Mouse (Mus musculus): ENCODE measurements around the gene Zfp593. TPM values are rescaled to one million over a fixed set of nuclear protein-coding genes. Genes with fewer than 3 reads are reported as not detected.

Gene Zfp593
- total RNA-seq, 2 experiments from 2014 or later, result 3.7 to 4.0 TPM

DNA sequence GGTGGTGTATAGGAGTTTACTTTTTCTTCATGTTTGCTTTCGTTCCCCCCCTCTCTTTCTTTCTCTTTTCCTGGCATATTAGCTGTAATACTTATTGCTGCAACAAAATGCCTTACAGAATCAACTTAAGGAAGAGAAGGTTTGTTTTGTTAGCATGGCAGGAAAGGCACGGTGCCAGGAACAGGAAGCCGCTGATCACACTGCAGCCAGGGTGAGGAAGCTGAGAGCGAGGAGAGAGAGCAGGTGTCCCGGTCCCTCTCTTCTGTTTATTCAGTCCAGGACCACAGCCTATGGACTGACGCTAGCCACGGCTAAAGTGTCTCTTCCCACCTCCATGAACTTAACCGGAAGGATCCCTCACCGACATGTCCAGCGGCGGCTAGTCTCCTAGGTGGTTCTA is 13.0 kb upstream of the Zfp593 start:
- no peak for DNase-seq
- intact Hi-C loops (cut with DNase I), result no loop called here

DNA sequence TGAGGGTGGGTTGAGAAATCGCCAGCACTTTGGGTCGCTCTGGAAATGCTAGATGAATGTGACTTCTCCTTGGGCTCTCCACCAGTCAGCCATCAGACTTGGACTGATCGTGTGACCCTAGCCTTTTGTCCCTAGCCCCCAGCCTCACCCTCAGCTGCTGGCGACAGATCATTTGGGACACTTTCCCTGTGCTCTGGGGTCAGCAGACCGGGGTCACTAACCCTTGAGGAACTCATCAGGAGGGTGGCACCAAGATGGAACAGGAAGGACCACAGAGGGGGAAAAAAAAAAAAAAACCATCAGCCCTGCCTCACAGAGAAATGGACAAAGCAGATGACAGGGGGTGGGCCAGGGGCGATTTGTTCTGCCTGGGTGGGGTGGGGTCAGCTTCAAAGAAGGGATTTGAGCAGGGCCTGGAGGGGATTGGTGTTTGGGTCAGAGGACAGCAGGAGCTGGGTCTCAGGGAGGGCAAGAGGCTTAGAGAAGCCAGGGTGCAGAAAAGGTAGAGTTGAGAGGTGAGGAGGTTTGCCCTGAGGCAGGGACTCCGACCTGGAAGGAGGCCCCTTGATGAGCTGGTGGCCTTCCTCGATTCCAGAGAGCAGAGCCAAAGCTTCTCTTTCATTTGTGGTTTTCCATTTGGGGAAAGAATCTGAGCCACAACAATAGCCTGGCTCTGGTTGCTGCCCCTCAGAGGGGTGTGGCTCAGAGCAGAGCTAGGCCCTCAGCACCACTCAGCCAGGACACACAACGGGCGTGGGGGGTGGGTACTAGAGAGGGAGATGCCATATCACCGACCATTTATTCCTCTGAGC is 12.0 kb upstream of the Zfp593 start:
- DNase-seq, result no peak
- intact Hi-C loops (cut with DNase I), result no loop called here

DNA sequence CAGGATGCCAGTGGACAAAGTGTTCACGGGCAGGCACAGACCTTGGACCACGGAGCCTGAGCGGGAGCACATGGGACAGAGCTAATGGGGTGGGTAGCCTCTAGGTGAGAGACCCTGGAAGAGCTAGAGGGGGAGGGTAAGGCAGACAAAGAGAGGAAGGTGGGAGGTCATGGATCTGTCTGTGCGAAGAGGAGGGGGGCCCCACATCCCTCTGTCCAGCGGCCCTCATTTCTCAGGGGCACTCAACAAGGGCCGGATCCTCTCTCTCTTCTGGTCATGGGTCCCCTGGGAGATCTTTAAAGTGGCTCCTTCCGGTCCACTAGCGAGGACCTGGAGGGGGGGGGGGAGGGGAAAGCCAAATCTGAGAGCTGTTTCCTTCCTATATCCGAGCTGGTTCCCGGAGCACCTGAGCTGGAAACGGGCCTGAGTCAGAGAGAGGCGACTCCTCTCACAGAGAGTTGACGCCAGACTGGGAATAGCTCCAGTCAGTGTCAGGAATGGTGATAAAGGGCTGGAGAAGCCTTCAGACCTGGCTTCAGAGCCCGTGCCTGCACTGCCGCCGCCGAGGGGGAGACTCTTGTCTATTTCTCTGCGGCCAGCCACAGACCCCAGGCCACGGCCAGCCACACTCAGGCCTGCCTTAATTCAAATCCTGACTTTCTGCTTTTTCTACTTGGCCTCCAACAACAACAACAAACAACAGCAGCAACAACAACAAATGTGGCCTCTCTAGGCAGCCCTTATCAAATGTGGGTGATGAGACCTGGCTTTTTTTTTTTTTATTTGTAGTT is 11.2 kb upstream of the Zfp593 start:
- intact Hi-C loops (cut with DNase I), result no loop called here
- DNase-seq, result peak in 1 of 2 experiments; percentile 61

DNA sequence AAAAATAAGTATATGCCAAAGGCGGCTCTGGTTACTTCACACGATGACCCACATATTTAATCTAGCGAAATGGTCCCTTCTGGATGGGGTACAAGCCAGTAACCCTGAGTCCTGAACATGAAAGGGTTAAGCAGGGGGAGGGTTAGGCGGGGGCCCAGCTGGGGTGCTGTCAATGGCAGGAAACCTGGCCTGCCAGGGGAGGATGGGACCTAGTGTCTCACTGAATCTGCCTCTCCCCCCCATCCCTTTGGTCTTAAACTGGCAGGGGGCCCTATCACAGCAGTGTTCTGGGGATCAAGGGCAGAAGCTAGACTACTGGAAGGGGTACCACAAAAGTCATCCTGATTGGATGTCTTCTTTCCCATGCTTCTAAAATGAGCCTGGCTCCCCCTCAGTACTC is 10.5 kb upstream of the Zfp593 start:
- DNase-seq, result no peak

DNA sequence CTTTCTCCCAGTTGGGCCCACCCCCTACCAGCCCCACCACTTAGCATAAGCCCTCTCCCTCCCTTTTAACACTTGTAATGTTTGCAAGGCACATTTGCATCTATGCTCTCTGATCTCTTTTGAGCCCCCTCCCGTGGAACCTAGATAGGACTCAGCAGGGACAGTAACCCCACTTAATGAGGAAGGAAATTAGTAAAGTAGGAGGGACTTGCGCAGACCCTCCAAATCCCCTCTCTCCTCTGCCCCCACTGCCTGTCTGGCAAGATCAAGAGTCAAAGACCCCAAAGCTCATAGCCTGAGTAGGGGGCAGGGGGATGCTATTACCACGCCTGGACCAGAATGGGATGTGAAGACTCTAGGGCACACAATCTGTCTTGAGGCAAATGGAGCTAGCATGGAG is 9.4 kb upstream of the Zfp593 start:
- no peak for DNase-seq
- intact Hi-C loops (cut with DNase I), result no loop called here

More for the DNA sequence above, 10.5 kb upstream of the Zfp593 start:
- intact Hi-C loops (cut with DNase I), result no loop called here

DNA sequence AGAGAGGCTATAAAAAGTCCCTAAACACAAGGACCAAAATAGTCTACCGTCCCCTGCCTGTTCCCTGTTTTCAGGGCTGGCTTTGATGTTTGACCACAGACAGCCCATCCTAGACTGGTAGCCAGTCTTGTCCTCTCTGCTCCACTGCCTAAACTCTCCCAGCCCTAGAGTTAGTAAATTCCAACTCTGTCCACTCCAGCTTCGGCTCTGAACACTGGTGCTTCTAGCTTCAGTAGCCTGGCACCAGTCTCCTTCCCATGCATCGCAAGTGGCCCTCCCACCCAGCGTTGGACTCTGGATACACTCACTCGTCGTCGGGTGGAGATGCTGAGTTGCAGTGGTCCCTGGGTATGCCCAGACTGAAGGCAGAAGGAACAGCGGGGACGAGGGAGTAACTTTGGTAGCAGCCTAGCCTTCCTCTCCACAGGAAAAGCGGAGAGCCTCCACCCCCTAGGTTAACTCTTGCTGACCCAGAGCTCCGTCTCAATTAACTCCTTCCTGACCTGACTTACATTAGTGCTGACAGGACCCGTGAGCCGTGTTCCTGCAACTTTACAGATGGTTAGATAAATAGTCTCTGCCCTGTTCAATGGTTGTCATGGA is 8.4 kb upstream of the Zfp593 start, which contains the start of gene Grrp1:
TSS of gene Grrp1 (minus strand) at position 385 of the 603 bp plus-strand sequence.
- DNase-seq, result peak in 1 of 2 experiments; percentile 56
- intact Hi-C loops (cut with DNase I), result no loop called here

DNA sequence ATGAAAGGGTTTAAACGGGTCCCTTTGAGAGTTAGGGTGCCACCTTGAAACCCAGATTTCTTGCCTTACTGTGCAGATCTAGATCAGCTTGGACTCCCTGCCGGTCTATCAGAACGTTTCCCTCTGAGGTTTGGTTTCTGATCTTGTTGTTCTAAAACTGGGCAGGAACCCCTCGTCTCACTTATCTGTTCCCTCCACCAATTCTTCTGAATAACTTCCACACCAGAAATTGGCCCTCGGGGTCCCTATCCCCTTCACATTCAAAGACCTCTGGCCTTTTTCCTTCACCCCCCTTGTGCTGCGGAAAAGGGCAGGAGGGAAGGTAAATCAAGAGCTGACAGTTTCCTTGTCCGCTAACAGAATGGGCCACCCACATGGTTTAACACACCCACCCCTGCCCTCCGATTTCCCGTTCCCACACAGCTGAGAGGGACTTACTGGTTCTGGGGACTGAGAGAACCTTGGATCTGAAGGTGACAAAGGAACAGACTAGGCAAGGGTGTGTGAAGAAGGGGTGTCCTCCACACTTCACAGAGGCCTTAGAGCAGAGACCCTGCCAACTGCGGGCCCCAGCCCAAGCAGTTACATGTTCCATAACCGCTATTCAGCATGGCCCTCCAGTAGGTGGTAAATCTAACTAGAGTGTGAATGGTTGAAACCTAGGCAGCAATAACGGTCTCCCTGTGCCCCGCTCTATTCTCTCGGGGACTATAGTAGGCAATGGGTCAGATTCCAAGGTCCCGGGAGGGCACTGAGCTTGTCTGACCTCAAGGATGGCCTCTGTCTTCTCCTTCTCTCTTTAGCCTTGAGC is 7.7 kb upstream of the Zfp593 start:
- intact Hi-C loops (cut with DNase I), result no loop called here
- DNase-seq, result no peak

DNA sequence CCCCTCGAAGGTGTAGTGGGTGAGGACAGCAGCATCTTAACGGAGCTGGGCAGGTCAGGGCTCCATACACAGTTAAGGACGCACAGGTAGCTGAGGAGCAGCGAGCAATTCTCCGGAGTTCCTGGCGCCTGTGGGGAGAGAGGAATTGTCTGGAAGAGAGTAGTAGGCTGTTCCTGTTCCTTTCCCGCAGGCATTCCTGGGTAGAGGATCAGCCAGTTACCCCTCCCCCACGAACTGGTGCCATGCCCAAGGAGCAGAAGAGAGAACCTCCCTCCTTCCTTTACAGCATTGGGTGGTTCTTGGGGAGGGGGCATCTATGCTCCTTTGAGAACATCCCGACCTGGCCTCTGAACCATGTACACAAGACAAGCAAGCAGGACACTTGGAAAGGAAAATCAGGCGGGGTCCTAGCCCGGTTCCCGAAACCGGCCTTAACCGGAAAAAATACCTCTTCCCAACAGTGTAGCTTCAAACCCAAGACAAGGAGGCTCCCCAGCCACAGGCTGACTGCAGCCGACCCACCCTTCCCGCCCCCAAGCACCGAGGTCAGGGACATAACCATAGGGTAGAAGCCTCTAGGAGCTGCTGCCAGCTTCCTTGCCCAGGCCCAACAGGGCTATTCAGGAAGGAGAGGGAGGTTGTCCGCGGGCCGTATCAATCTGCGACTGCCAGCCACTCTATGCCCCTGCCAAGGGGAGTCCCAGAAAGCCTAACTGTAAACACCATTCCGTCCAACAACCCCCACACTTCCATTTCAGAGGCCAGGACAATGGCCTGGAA is 6.9 kb upstream of the Zfp593 start:
- no peak for DNase-seq
- intact Hi-C loops (cut with DNase I), result no loop called here

DNA sequence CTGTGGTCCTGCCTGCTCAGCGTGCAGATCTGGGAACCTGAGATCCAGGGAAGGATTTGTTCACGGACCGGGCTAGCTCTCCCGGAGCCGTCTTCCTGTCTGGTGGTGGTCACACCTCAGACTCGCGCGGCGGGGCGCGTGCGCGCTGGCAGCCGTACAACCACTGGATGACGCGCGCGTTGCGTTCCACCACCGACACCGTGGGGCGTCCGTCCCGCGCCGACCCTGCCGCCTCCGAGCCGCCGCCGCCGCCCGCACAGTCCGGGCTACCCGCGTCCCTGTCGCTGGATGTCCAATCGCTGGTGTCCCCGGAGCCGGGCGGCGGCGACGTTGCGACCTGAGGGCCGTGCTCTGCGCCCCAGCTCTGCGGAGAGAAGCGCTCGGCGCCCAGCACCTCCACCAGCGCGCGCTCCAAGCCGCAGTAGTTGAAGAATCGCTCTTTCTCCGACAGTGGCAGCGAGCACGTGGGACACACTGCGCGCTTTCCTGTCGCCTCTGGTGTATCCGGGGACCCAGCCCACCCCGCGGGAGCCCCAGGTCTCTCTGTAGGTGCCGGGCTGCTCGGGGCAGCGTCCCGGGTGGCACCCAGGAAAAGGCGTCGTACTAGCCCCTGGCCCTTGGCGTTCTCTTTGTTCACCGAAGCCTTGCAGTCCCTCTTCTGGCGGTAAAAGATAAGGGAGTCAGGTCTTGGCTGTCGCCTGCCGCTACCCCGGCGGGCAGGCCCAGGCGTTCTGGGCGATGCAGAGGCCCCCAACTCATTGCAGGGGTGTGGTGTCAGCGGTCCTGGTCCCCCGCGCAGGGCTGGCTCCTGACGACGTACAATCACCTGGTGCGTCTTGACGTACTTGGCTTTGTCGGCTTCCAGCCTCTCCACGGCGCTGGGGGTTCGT is 6.1 kb upstream of the Zfp593 start:
- peak in 1 of 2 experiments; percentile 55 for DNase-seq
- intact Hi-C loops (cut with DNase I), result no loop called here

DNA sequence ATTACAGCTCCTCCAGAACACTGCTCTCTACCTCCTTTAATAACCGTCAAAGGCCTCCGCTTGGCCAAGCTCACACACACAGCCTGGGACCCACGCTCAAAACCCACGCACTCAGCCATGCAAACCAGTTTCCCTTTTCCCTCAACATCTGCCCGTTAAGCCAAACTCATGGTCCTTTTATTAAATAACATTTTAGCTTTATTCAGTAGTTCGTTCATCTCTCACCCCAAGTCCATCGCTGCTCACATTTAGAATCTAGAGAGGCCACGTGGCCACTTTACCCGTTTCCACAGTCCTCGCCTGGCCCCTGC is 5.5 kb upstream of the Zfp593 start:
- intact Hi-C loops (cut with DNase I), result no loop called here
- no peak for DNase-seq

DNA sequence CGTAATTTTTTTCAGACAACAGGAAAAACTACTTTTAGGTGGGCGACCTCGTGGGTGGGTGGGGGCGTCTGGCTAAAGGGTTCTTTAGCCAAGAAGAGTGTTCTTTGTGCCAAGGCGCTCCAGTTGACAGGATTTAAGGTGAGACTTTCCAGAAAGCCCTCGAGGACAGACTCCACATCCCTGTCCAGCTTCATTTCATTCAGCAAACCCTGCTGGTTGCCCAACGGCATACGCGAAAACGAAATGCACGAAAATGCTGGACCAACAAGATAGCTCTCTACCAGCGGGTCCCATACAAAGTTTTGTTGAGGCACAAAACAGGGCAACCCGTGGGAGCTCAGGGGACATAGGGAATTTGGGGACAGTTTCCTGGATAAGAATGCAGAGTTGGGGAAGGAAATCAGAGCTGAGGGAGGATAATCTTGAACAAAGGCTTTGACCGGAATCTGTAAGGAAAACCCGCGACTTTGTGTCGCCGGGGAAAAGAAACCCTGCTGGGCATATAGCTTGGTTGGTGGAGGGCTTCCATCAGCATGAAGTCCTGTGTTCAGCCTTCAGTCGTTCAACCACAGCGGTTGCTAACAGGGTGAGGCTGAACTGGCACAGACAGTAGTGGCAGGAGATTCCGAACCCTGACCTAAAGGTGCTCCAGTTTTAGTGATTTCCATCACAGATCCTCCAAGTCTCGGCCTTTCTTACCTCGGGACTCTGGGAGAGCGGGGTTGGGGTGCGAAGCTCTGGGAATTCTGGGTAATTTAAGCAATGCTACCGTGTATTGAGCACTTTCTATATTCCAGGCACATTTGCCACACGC is 4.9 kb upstream of the Zfp593 start:
- intact Hi-C loops (cut with DNase I), result no loop called here

DNA sequence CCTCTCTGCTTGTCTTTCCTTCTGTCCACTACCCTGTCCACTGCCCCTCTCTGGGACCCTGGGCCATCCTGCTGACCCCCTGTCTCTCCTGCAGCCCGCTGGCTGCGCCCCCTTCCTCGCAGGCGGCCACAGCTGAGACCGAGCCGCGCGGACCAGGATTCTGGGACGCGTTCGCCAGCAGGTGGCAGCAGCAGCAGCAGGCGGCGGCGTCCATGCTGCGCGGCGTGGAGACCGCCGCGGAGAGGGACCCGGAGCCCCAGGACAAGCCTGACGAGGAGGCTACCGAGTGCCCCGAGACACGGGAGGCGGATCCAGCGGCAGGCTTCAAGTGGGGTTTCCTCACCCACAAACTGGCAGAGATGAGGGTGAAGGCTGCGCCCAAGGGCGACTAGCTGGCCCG is 4.3 kb upstream of the Zfp593 start:
- DNase-seq, result peak; percentile 85 to 89
- intact Hi-C loops (cut with DNase I), result loop anchor here (1.0 to 5.0 kb wide), 3 partner anchors 19 to 138 kb away; partner anchors contain the start of gene Pdik1l

More for the DNA sequence above, 4.9 kb upstream of the Zfp593 start:
- no peak for DNase-seq

DNA sequence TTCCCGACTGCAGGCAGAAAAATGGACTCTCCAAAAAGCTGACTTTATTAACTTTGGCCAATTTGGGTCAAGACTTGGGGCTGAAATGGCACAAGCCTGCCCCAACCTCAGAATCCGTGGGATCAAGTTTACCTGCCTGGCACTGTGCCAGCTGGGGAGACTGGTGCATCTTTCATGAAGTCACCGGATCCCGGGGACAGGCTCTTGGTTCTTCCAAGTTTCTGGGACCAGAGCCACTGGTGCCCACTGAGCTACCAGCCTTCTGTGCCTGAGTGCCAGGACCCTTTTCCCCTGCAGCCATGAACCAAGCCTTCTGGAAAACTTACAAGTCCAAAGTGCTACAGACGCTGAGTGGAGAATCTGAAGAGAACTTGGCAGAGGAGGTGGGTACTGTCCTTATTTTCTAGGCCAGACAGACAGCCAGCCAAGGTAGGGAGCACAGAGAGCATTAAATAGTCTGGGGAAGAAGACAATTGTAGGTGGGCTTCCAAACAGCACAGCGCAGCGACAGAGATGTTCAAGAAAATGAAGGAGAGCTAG is 1.4 kb upstream of the Zfp593 start, which contains the start of gene Gm30191:
TSS of gene Gm30191 (plus strand) at position 217 of the 540 bp plus-strand sequence.
- DNase-seq, result no peak
- intact Hi-C loops (cut with DNase I), result loop anchor here (5.0 kb wide), 1 partner anchor 141 kb away; no protein-coding TSS in a partner anchor

DNA sequence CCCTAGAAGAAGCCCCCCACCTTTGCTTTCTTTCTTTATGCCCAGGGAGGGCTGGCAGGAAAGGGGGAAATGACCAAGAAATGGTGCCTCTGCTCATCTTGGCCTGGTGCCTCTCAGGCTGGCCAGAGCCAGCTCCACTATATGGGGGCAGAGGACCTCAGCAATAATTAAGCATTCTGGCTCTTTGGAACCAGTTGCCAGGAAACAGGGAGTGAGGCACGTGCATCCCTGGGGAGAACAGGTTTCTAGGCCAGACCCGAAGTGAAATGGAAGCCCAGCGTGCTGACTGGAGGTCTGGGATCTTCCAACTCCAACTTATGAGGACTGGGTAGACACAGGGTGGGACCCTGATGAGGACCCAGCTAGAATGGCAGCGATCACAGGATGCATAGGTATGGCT is 864 bp upstream of the Zfp593 start:
- intact Hi-C loops (cut with DNase I), result loop anchor here (5.0 kb wide), 1 partner anchor 141 kb away; no protein-coding TSS in a partner anchor
- DNase-seq, result no peak

DNA sequence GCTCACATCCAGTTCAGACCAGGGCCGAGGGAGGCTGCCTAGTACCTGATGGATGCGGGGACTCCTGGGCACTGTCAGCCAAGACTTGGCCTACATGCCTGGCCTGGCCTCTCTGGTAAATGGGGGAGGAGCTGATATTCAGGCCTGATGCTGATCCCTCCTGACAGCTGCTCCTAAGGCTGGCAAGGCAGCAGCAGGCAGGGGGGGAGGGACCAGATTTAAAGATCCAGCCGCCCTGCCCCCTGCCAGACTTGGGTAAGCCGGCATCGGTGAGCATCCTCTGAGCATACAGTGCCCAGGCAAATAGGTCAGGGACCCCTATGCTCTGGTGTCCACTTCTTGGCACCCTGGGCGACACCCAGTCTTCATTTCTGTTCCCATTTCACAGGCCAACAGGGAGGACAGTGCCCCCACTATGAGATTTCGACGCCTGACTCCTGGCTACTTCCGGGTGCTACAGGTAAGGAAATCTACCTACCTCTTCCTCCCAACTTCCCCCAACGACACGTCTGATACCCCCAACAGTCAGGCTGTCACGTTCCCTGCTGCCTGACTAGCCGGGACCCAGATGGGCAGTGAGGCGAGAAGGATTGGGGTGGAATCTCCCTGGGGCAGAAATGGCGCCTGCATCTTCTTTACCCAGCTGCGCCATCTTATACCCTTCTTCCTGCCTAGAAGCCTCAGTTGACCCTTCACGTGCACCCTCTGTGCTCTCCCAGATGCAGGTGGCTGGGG is 1.7 kb downstream of the Zfp593 start, which contains the start of gene E130218I03Rik:
TSS of gene E130218I03Rik (plus strand) at position 147 of the 735 bp plus-strand sequence.
- intact Hi-C loops (cut with DNase I), result no loop called here
- DNase-seq, result no peak

DNA sequence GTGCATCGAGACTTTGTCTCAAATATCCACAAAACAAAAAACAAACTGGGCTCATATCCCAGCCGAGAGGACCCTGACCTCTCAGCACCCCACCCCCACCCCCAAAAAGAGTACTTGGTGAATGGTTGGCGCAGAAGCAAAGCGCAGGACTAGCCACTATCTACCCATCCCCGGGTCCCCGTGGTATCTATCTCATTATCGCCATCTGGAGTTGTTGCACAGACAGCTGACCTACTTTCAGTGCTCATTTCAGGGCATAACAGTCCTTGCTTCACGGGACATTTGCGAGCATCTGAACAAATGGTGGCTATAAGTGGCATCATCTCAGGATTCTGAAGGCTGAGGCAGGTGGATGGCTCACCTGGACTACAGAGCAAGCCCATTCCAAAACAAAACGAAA is 6.7 kb downstream of the Zfp593 start:
- DNase-seq, result no peak
- intact Hi-C loops (cut with DNase I), result loop anchor here (2.0 kb wide), 1 partner anchor 52 kb away; the partner anchor contains the start of gene Cep85

DNA sequence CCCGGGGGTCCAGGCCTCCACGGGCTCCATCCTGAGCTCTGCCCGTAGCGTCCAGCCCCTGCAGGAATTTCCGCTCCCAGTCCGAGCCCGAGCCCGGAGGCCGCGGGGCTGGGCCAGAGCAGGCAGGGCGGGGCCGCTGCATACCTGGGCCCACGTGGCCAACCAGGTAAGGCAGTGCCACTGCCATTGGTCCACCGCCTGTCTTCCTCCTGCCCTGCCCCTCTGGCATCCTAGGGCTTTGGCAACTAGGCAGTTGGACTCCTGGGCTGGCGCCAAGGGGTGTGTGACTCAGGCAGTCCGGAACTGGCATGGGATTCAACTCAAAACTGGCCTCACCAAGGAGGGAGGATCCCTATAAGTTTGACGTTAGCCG is 7.1 kb downstream of the Zfp593 start, which contains the start of gene Cnksr1:
TSS of gene Cnksr1 (minus strand) at position 121 of the 373 bp plus-strand sequence.
- intact Hi-C loops (cut with DNase I), result loop anchor here (2.0 kb wide), 1 partner anchor 51 kb away; the partner anchor contains the start of gene Cep85
- peak; percentile 84 for DNase-seq
